Mouse (Mus musculus): ENCODE results near the gene Ppp1r32.

Ppp1r32 gene

GRCm38 (mm10) chr19:10482703-10483102 is at the start of gene Ppp1r32:
Gene Ppp1r32 (minus strand): TSS chr19:10482928.
- DNase-seq (ENCODE audit: low read depth, low spot score), result peak; percentile 36

GRCm38 (mm10) chr19:10530082-10530481 is 47.4 kb upstream of the Ppp1r32 start:
- DNase-seq (ENCODE audit: low read depth, low spot score), result no peak

- peak; percentile 29 for DNase-seq (ENCODE audit: low read depth, low spot score)
These were observed 43.2 kb upstream of the Ppp1r32 start, which contains the start of gene Sdhaf2 for GRCm38 (mm10) chr19:10525910-10526309. Gene Sdhaf2 (minus strand): TSS chr19:10526142.

GRCm38 (mm10) chr19:10525106-10525901 is 42.6 kb upstream of the Ppp1r32 start, which contains the start of gene Cpsf7:
Gene Cpsf7 (plus strand): TSS chr19:10525266.
- peak; percentile 89 for DNase-seq (ENCODE audit: low read depth, low spot score)

GRCm38 (mm10) chr19:10524784-10525105 is 42.0 kb upstream of the Ppp1r32 start:
- DNase-seq (ENCODE audit: low read depth, low spot score), result no peak

GRCm38 (mm10) chr19:10523483-10524080 is 40.9 kb upstream of the Ppp1r32 start:
- DNase-seq (ENCODE audit: low read depth, low spot score), result no peak

GRCm38 (mm10) chr19:10521926-10522325 is 39.2 kb upstream of the Ppp1r32 start:
- no peak for DNase-seq (ENCODE audit: low read depth, low spot score)

GRCm38 (mm10) chr19:10520355-10520754 is 37.6 kb upstream of the Ppp1r32 start:
- DNase-seq (ENCODE audit: low read depth, low spot score), result peak; percentile 16

- DNase-seq (ENCODE audit: low read depth, low spot score), result no peak
These were observed 28.1 kb upstream of the Ppp1r32 start for GRCm38 (mm10) chr19:10510759-10511330.

GRCm38 (mm10) chr19:10502571-10502970 is 19.8 kb upstream of the Ppp1r32 start:
- DNase-seq (ENCODE audit: low read depth, low spot score), result peak; percentile 30

GRCm38 (mm10) chr19:10500581-10500980 is 17.9 kb upstream of the Ppp1r32 start:
- DNase-seq (ENCODE audit: low read depth, low spot score), result no peak

- DNase-seq (ENCODE audit: low read depth, low spot score), result no peak
These were observed 14.9 kb upstream of the Ppp1r32 start for GRCm38 (mm10) chr19:10497512-10498160.

- DNase-seq (ENCODE audit: low read depth, low spot score), result no peak
These were observed 14.2 kb upstream of the Ppp1r32 start for GRCm38 (mm10) chr19:10496976-10497375.

- DNase-seq (ENCODE audit: low read depth, low spot score), result no peak
These were observed 12.9 kb upstream of the Ppp1r32 start for GRCm38 (mm10) chr19:10495670-10496069.

- peak; percentile 62 for DNase-seq (ENCODE audit: low read depth, low spot score)
These were observed 3.6 kb upstream of the Ppp1r32 start for GRCm38 (mm10) chr19:10486264-10486738.

- DNase-seq (ENCODE audit: low read depth, low spot score), result no peak
These were observed 3.2 kb downstream of the Ppp1r32 start for GRCm38 (mm10) chr19:10479541-10479940.

GRCm38 (mm10) chr19:10473779-10474178 is 8.9 kb downstream of the Ppp1r32 start:
- no peak for DNase-seq (ENCODE audit: low read depth, low spot score)

GRCm38 (mm10) chr19:10472958-10473357 is 9.8 kb downstream of the Ppp1r32 start:
- DNase-seq (ENCODE audit: low read depth, low spot score), result no peak

GRCm38 (mm10) chr19:10469171-10469658 is 13.5 kb downstream of the Ppp1r32 start:
- DNase-seq (ENCODE audit: low read depth, low spot score), result no peak

- no peak for DNase-seq (ENCODE audit: low read depth, low spot score)
These were observed 18.3 kb downstream of the Ppp1r32 start for GRCm38 (mm10) chr19:10464427-10464826.

GRCm38 (mm10) chr19:10461584-10461983 is 21.1 kb downstream of the Ppp1r32 start:
- no peak for DNase-seq (ENCODE audit: low read depth, low spot score)

GRCm38 (mm10) chr19:10459907-10460306 is 22.8 kb downstream of the Ppp1r32 start:
- no peak for DNase-seq (ENCODE audit: low read depth, low spot score)

Measured in embryo, embryonic 11.5 days (tissue).